Mouse (Mus musculus): ENCODE data around the gene Rin2.

The Rin2 gene

GRCm38 (mm10) chr2:145831949-145832835, 157.2 kb downstream of the Rin2 start:
- DNase-seq = peak; percentile 69

- no peak for DNase-seq
Measured at GRCm38 (mm10) chr2:145832836-145833221, 157.8 kb downstream of the Rin2 start.

DNA sequence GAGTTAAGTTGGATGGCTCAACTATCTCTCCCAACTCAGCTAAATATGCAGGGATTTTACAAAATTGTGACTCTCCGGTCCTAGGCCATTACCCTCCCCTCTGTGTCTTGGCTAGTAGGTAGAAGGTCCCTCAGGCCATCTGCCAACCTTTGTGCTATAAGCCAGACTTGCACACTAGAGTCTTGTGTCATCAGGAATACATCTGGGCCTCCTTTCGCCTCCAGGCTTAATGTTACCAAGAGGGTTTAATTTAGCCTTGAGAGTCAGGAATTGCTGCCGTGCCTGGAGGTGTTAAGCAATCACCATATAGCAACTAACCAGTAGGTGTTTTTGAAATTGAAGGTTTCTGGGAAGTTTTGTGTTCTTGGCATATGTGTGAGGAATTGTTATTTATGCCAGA, 158.3 kb downstream of the Rin2 start:
- no peak for DNase-seq

- DNase-seq = no peak
Measured at GRCm38 (mm10) chr2:145835920-145836319, 160.9 kb downstream of the Rin2 start.

GRCm38 (mm10) chr2:145838675-145839074, 163.7 kb downstream of the Rin2 start:
- no peak for DNase-seq

GRCm38 (mm10) chr2:145839565-145840315, 164.7 kb downstream of the Rin2 start:
- no peak for DNase-seq

GRCm38 (mm10) chr2:145840320-145840719, 165.3 kb downstream of the Rin2 start:
- DNase-seq = no peak

GRCm38 (mm10) chr2:145840910-145841870, 166.2 kb downstream of the Rin2 start:
- DNase-seq = no peak

GRCm38 (mm10) chr2:145843322-145843721, 168.3 kb downstream of the Rin2 start:
- DNase-seq = no peak

DNA sequence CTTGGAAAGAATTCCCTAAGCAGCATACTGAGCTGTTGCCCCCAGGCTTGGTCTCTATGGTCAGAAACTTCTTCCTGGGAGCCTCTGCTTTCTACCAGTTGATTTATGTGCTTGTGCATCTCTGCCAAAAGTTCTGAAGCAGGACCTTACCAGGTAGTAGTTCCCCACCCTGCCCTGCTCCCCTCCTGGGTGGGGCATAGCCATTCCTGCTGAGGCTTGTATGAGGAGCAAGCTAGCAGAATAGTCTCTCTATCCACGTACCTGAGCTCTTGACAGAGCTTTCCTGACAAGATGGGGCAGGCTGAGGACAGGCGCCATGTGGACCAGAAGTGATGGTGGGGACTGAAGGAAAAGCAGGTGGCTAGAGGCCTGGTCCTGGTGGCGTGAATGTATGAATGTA, 171.6 kb downstream of the Rin2 start:
- DNase-seq = no peak

GRCm38 (mm10) chr2:145849170-145849905, 174.3 kb downstream of the Rin2 start:
- DNase-seq = no peak

GRCm38 (mm10) chr2:145850779-145851178, 175.8 kb downstream of the Rin2 start:
- no peak for DNase-seq

DNA sequence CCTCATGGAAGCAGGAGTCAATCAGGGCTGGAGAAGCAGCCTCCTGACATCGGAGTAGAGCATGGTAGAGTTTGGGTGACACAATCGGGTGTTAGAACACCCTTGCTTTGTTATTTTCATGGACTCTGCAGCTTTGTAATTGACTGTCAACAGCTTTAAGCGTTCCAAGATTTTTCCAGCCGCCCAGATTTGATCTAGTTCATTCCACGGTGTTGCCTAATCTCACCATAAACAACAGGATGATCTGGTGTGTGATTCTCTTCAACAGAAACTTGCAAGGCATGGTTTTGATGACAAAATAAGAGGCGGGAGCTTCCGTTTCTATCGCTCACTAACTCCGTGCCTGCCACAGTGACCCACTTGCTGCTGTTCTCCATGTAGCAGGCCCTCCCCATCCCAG, 180.8 kb downstream of the Rin2 start:
- no peak for DNase-seq

DNA sequence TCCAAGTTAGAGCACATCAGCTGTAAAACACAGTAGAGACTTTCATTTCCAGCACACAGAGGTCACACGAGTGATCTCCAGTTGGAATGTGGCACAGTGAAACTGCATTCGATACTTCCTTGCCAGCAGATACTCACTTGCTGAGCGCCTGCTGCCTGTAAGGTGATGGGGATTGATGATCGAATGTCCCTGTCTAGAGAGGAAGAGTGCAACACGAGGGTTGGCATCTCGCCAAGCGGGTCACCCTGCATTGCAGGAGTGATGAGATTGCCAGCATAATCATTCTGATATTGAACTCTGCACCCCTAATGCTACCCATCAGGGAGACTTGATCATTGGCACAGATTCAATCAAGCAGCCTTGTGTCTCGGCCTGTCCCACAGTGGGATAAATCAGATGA, 182.8 kb downstream of the Rin2 start:
- peak; percentile 46 for DNase-seq

DNA sequence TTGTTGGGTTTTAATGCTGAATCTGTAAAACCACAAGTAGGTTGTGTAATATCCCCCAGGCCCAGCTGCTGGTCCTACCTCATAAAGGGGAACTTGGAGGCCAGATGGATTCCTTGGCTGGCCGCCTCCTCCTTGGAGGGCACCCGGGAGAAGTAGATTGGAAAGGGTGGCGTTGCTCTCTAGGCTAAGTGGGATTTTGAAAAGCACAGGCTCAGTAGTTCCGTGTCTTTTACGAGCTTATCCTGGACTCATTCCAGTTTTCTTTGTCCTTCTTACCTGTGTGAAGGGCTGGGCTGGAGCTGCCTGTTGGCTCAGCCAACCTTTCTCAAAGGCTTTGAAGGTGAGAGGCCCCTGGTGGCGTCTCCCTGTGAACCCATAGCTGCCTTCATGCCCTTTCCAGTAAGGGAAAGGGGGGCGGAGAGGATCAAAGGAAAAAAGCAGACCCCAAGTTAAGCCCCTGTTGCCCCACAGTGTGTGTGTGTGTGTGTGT, 184.5 kb downstream of the Rin2 start:
- peak; percentile 68 for DNase-seq

GRCm38 (mm10) chr2:145859932-145860801, 185.2 kb downstream of the Rin2 start:
- DNase-seq = peak; percentile 91

DNA sequence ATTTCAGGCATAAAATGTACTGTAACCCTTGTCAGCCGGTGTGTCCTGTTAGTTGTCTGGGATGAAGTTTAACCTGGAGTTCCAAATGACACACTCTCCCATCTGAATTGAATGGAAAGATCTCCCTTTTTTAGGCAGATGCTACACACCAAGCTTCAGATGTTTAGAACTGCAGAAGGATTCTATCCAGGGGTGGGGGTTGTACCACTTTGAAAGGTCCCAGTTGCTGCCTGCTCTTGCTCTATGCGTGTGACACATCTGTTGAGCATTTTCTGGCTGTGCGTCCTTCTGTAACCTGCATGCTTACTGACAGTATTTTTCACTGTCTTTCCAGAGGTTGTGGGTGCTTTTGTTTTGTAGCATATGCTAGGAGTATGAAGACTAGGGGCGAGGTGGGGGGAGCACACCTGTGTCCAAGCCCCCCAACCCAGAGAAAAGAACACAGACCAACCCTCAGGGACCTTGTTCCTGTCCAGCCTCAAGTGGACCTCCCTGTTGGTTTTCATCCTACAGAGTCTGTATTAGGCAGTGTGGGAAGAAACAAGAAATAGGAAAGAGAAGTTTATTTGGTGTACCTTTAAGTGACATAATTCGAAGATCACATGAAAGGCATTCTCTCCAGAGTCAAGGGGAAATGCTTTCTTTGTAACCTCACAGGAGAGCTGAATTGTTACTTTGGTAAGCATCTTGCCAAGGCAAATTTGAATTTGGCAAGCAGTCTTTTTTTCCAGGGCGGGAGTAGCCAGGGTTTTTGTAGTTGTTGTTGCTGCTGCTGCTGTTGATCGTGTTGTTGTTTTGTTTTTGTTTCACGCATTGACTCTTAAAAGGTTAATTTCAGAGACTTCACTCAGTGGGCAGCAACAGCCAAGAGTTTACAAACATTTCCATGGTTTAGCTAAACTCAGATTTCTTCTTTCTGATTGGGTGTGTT, 186.4 kb downstream of the Rin2 start:
- DNase-seq = peak; percentile 39

- DNase-seq = peak; percentile 81
Measured at GRCm38 (mm10) chr2:145862206-145862817, 187.3 kb downstream of the Rin2 start.

DNA sequence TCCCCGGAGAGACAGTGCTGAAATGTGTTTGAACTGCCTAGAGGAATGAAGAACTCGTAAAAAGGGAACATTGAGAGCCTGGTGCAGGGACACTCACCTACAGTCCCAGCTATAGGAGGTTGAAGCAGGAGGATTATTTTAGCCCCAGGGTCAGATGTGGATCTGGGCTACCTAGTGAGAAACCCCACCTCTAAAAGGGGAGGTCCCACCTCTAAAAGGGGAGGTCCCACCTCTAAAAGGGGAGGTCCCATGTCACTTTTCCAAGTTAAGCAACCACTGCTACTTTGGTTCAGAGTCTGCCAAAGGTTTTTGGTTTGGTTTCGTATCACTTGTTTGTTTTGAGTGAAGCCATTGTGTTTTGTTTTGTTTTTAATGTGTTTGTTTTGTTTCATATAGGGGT, 190.3 kb downstream of the Rin2 start:
- no peak for DNase-seq

All from kidney, postnatal 14 days (tissue).